Mouse (Mus musculus) stomach, embryonic 16.5 days (tissue): ENCODE data around the gene Yy1. TPM values are rescaled to one million over a fixed set of nuclear protein-coding genes. Genes with fewer than 3 reads are reported as not detected.

ENCODE experiments used
- ATAC-seq: fragments of 200-750 bp; cut with Nextera tagmentation; 2 replicates; pipeline ENCODE4 v1.8.0; 2017; ENCODE audit warnings: moderate number of reproducible peaks, moderate TSS enrichment; ENCODE audit not compliant: insufficient read depth, low FRiP score
- H3K27ac ChIP-seq: fragments of 300-500 bp; sonication (generic); 2 replicates; pipeline ENCODE4 v1.5.1; 2014; ENCODE audit warnings: low read length
- H3K27me3 ChIP-seq: fragments of 300-500 bp; sonication (generic); 2 replicates; pipeline ENCODE4 v1.6.1; 2014; ENCODE audit warnings: low read length, control low read depth, mixed read lengths; ENCODE audit not compliant: control insufficient read depth, insufficient read depth
- H3K36me3 ChIP-seq: fragments of 300-500 bp; sonication (generic); 2 replicates; pipeline ENCODE4 v1.6.1; 2014; ENCODE audit warnings: low read length; ENCODE audit not compliant: control insufficient read depth, insufficient read depth
- H3K4me1 ChIP-seq: fragments of 300-500 bp; sonication (generic); 2 replicates; pipeline ENCODE4 v1.6.1; 2014; ENCODE audit warnings: low read length, control low read depth, mixed read lengths; ENCODE audit not compliant: control insufficient read depth, insufficient read depth
- H3K4me2 ChIP-seq: fragments of 300-500 bp; sonication (generic); 2 replicates; pipeline ENCODE4 v1.6.1; 2014; ENCODE audit warnings: low read depth, low read length, mixed read lengths
- H3K4me3 ChIP-seq: fragments of 300-500 bp; sonication (generic); replicated peaks from 2 replicates; pipeline ENCODE4 v1.5.1; 2014; ENCODE audit warnings: mild to moderate bottlenecking, low read length
- H3K9ac ChIP-seq: fragments of 300-500 bp; sonication (generic); 2 replicates; pipeline ENCODE4 v1.6.1; 2014; ENCODE audit warnings: low read length
- H3K9me3 ChIP-seq: fragments of 300-500 bp; sonication (generic); replicated peaks from 2 replicates; pipeline ENCODE4 v1.6.1; 2016; ENCODE audit warnings: low read length, control low read depth; ENCODE audit not compliant: control insufficient read depth
- WGBS: fragments of 180-500 bp; shearing (Covaris S2); extraction: QIAGEN DNeasy Blood & Tissue Kit; methylation state at CpG from one replicate; pipeline ENCODE4 v1.1.7; 2014; 5-methylcytosine and 5-hydroxymethylcytosine counted together
- microRNA counts: library from miRNA; unstranded; fragments of <30 nt; microRNA quantifications from one replicate; lab custom pipeline; 2016
- microRNA-seq: library from miRNA; unstranded; fragments of <30 nt; microRNA quantifications from one replicate; pipeline ENCODE4, GENCODE M21; 2016
- polyA plus RNA-seq: library from polyadenylated mRNA; unstranded; fragments of >200 nt; fragmentation: Nextera tagmentation; extraction: Ambion mirVana; gene quantifications from 2 replicates; pipeline ENCODE4 v1.2.1, GENCODE M21; 2015

Gene Yy1
- polyA plus RNA-seq, 1 experiment from 2014 or later = 14.3 TPM

DNA sequence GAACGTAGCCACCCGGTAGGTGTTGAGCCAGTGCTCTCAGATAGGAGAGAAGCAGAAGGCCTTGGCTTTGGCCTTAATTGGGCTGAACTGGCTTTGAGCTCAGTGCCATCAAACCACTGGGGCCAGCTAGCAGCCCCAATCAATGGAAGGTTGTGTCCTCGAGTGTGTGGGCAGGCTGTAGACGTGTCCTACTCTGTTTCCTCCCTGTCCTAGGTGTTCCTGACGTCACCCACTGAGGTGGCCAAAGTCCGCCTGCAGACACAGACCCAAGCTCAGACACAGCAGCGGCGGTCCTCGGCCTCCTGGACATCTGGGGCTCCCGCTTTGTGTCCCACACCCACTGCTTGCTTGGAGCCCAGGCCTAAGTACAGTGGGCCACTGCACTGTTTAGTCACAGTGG lies 62.3 kb downstream of the Yy1 start:
- Histone ChIP-seq H3K36me3 (no peaks in the 10 kb centered on the region), H3K9ac (no peak overlapping the region), H3K4me2 (no peak overlapping the region), H3K27ac (0 out of 2 replicates have a peak overlapping the region, but pooled peaks have one; percentile 27), H3K4me3 (no peak overlapping the region), H3K9me3 (no peaks in the 10 kb centered on the region), H3K27me3 (no peaks in the 10 kb centered on the region), H3K4me1 (peaks cover 10% of the 10 kb centered on the region; the same call in 1 of the 2 replicates)
- 75% methylated on average over 10 of the region's 10 CpGs for WGBS
- peak; percentile 59; the same call in 1 of the 2 replicates for ATAC-seq

DNA sequence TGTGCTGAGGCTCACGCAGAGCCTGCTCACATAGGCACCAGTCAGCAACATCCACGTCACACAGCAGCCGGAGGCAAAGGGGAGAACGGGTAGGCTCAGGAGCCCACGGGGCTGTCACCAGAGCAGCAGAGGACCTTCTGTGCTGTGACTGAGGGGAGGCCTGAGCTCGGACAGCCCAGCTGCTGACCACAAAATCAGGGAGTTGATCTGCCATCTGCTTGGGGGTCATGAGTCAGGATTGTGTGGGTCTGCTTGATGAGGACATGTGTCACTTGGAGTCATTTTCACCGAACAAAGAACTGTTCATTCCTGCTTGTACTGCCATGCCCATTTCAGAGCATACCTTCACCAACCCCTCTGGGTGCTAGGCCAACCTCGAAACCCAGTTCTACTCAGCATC lies 63.4 kb downstream of the Yy1 start:
- ATAC-seq = no peak
- H3K9ac ChIP-seq = peak overlapping the region; percentile 15; the same call in 1 of the 2 replicates
- no peak overlapping the region for H3K27ac ChIP-seq
- no peak overlapping the region for H3K4me2 ChIP-seq
- no peaks in the 10 kb centered on the region for H3K36me3 ChIP-seq
- H3K4me3 ChIP-seq = no peak overlapping the region
- H3K27me3 ChIP-seq = no peaks in the 10 kb centered on the region
- WGBS = 81% methylated on average over 8 of the region's 8 CpGs
- H3K9me3 ChIP-seq = no peaks in the 10 kb centered on the region
- H3K4me1 ChIP-seq = peaks cover 10% of the 10 kb centered on the region; the same call in 1 of the 2 replicates

DNA sequence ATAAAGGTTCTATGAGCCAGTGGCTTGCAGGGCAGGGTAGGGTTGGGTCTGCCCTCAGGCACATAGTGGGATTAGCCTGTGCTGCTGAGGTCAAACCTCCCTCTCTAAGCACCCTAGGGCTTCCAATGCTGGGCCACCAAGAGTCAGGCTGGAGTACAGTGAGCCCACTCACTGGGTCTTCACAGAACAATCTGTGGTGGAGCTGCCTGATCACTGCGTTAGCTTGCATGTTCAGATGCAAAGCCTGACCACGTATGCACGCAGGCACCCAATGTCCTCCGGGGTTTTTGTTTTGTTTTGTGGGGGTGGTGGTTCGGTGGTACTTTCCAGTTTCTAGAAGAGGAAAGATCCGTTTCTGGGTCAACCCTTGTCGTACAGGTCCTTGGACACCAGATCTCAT lies 64.3 kb downstream of the Yy1 start:
- H3K4me2 ChIP-seq = no peak overlapping the region; the same call in 1 of the 2 replicates
- H3K36me3 ChIP-seq = 0 out of 2 replicates have a peak, but pooled peaks cover under 1% of the 10 kb centered on the region
- peaks cover 10% of the 10 kb centered on the region; the same call in 1 of the 2 replicates for H3K4me1 ChIP-seq
- WGBS = 86% methylated on average over 7 of the region's 7 CpGs
- H3K9me3 ChIP-seq = no peaks in the 10 kb centered on the region
- no peaks in the 10 kb centered on the region for H3K27me3 ChIP-seq
- no peak overlapping the region for H3K9ac ChIP-seq
- ATAC-seq = no peak
- peak overlapping the region; percentile 31; the same call in 1 of the 2 replicates for H3K27ac ChIP-seq
- no peak overlapping the region for H3K4me3 ChIP-seq

GRCm38 (mm10) chr12:108857589-108858184 lies 64.9 kb downstream of the Yy1 start:
- Histone ChIP-seq H3K9ac (no peak overlapping the region), H3K36me3 (0 out of 2 replicates have a peak, but pooled peaks cover 6% of the 10 kb centered on the region), H3K27ac (peak overlapping the region; percentile 31; the same call in 1 of the 2 replicates), H3K4me1 (peaks cover 10% of the 10 kb centered on the region; the same call in 1 of the 2 replicates), H3K27me3 (no peaks in the 10 kb centered on the region), H3K4me3 (no peak overlapping the region), H3K9me3 (no peaks in the 10 kb centered on the region), H3K4me2 (no peak overlapping the region; the same call in 1 of the 2 replicates)
- WGBS = 58% methylated on average over 7 of the region's 7 CpGs
- peak; percentile 63; the same call in 1 of the 2 replicates for ATAC-seq

- Histone ChIP-seq H3K36me3 (0 out of 2 replicates have a peak, but pooled peaks cover 8% of the 10 kb centered on the region), H3K9me3 (no peaks in the 10 kb centered on the region), H3K4me3 (no peak overlapping the region), H3K4me1 (peaks cover 10% of the 10 kb centered on the region; the same call in 1 of the 2 replicates), H3K9ac (no peak overlapping the region; the same call in 1 of the 2 replicates), H3K27ac (no peak overlapping the region), H3K27me3 (no peaks in the 10 kb centered on the region), H3K4me2 (no peak overlapping the region)
- ATAC-seq = no peak
- 80% methylated on average over 5 of the region's 5 CpGs for WGBS
Observed at GRCm38 (mm10) chr12:108858486-108858885, 65.7 kb downstream of the Yy1 start.

- no peaks in the 10 kb centered on the region for H3K27me3 ChIP-seq
- H3K27ac ChIP-seq = peak overlapping the region; percentile 72
- peak; percentile 56; the same call in 1 of the 2 replicates for ATAC-seq
- H3K4me3 ChIP-seq = no peak overlapping the region
- H3K4me2 ChIP-seq = no peak overlapping the region
- no peaks in the 10 kb centered on the region for H3K4me1 ChIP-seq
- H3K9ac ChIP-seq = no peak overlapping the region
- 63% methylated on average over 6 of the region's 6 CpGs for WGBS
- H3K36me3 ChIP-seq = peaks cover 12% of the 10 kb centered on the region
- no peaks in the 10 kb centered on the region for H3K9me3 ChIP-seq
Observed at GRCm38 (mm10) chr12:108865007-108865494, 72.3 kb downstream of the Yy1 start.

DNA sequence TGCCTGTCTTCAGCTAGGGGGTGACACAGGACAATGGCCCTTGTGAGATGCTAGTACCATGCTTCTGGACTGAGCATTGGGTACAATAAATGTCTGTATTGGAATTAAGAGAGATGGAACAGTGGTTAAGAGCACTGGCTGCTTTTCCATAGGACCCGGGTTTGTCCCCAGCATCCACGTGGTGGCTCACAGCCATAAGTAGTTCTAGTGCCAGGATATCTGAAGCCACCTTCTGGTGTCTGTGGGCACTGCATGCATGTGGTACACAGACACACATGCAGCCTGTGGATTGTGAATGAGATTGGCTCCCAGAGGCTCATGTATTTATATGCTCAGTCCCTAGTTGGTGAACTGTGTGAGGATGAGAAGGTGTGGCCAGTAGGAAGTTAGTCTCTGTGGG lies 76.8 kb downstream of the Yy1 start:
- no peak overlapping the region for H3K4me3 ChIP-seq
- no peak overlapping the region for H3K9ac ChIP-seq
- WGBS = 81% methylated on average over 2 of the region's 2 CpGs
- H3K27ac ChIP-seq = no peak overlapping the region
- peaks cover 13% of the 10 kb centered on the region for H3K36me3 ChIP-seq
- no peaks in the 10 kb centered on the region for H3K9me3 ChIP-seq
- H3K27me3 ChIP-seq = no peaks in the 10 kb centered on the region
- no peak for ATAC-seq
- no peaks in the 10 kb centered on the region for H3K4me1 ChIP-seq
- no peak overlapping the region for H3K4me2 ChIP-seq

MicroRNAs within 50 kb of the gene (microRNA counts, 519-probe panel; counts per million panel counts)
- microRNA mmu-miR-345-3p (lab: Ali Mortazavi, UCI) (not detected), microRNA mmu-miR-345-5p (lab: Ali Mortazavi, UCI) (2,585 counts per million, percentile 56 among the panel's probes with 10 or more counts)

Small RNA genes within 50 kb of the gene (microRNA-seq; reads per million reads assigned to microRNA genes)
- 81.7 reads per million, percentile 53 among the genes with 10 or more reads in this experiment for gene Mir345

Other genes starting within 250 kb of the Yy1 start
- gene Evl, start 238.3 kb upstream of the Yy1 start, polyA plus RNA-seq = 35.4 and 37.2 TPM in 2 replicates
- gene Degs2, start 90.7 kb upstream of the Yy1 start, polyA plus RNA-seq = 42.9 and 56.5 TPM in 2 replicates
- 6.8 and 8.2 TPM in 2 replicates for gene Slc25a29, start 42.9 kb downstream of the Yy1 start, polyA plus RNA-seq
- 10.0 TPM in 2 replicates for gene Slc25a47, start 43.1 kb downstream of the Yy1 start, polyA plus RNA-seq
- gene Wdr25, start 100.7 kb downstream of the Yy1 start, polyA plus RNA-seq = 7.3 and 7.6 TPM in 2 replicates
- 90.5 and 102 TPM in 2 replicates for gene Wars, start 101.2 kb downstream of the Yy1 start, polyA plus RNA-seq